Mouse (Mus musculus) bone marrow, adult 2 months (tissue): ENCODE measurements at regions not wholly inside any gene's neighbourhood (a gene's known extent, or its start where the extent isn't known, plus 50 kb on each side); places are given as distances from the start of the nearest gene placed in this dataset.

Experiments used
- H3K27ac ChIP-seq: fragments of 200-500 bp; 2 replicates; pipeline ENCODE4 v1.5.1; 2012; ENCODE audit warnings: low read depth, mild to moderate bottlenecking, control low read depth, inconsistent platforms, low read length; ENCODE audit not compliant: control insufficient read depth, poor library complexity, insufficient read depth
- H3K4me1 ChIP-seq: fragments of 200-500 bp; 2 replicates; pipeline ENCODE4 v1.6.1; 2011; ENCODE audit warnings: low read length; ENCODE audit not compliant: control insufficient read depth, insufficient read depth
- H3K4me3 ChIP-seq: fragments of 200-500 bp; replicated peaks from 2 replicates; pipeline ENCODE3; 2011; ENCODE audit warnings: mild to moderate bottlenecking, low read depth, low read length, control low read depth; ENCODE audit not compliant: control insufficient read depth
- CTCF ChIP-seq: fragments of 200-500 bp; IDR thresholded peaks from 2 replicates; pipeline ENCODE4 v1.5.1; 2011; ENCODE audit warnings: low read length, control low read depth; ENCODE audit not compliant: control insufficient read depth, insufficient read depth
- POLR2A ChIP-seq: fragments of 200-500 bp; IDR thresholded peaks from 2 replicates; pipeline ENCODE4 v1.6.1; 2011; ENCODE audit warnings: low read depth, mild to moderate bottlenecking, control low read depth, low read length, borderline replicate concordance; ENCODE audit not compliant: control insufficient read depth
- WGBS: fragments of 180-500 bp; shearing (Covaris S2); methylation state at CpG from one replicate; pipeline ENCODE4 v1.1.7; 2018; 5-methylcytosine and 5-hydroxymethylcytosine counted together

DNA sequence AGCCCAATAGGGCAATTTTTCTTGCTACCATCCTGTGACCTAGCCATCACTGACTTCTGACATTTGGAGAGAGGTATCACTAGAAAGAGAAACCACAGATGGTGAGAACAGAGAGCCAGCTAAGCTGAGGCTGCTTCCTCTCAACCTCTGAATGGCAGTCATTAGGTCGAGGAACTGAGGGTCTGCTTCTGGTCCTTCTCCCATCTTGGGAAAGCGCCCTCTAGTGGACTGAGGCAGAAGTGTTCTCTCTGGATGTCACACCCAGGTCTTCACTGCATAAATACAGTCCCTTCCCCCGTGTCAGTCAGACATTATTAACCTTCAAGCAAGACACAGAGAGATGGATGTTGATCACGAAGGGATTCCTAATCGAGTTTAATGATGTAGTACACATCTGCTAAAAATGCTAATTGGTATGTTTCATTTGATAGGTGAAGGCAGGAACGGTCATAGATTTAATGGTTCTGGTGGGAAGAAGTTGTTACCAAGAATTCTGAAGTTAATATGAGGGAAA is 326.9 kb downstream of the Mtx2 start:
- TF ChIP-seq POLR2A, result no peak
- TF ChIP-seq CTCF, result peak; percentile 72
- Histone ChIP-seq H3K4me3 (no peak overlapping the region), H3K4me1 (no peaks in the 10 kb centered on the region), H3K27ac (no peak overlapping the region)
- 28% methylated on average over 6 of the region's 6 CpGs for WGBS

DNA sequence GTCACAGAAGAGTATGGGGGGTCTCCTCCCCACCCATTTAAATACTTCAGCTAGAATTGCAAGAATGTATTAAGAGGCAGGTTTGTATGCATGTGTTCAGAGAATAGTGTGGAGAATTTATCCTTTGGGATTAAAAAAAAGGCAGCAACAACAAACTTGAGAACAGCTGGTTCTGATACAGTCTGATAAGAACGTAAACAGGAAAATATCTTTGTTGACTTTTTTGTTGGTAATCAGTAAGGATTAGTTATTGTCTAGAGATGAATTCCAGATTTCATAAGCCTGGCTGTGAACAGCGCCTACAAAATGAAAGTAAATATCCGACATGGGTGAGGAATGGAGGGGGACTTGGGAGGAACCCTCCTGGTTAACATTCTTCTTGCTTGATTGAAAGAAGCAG is 328.8 kb downstream of the Mtx2 start:
- H3K4me1 ChIP-seq, result no peaks in the 10 kb centered on the region
- H3K4me3 ChIP-seq, result no peak overlapping the region
- TF ChIP-seq CTCF (no peak), POLR2A (no peak)
- no peak overlapping the region for H3K27ac ChIP-seq
- WGBS, result 73% methylated on average over 3 of the region's 3 CpGs

DNA sequence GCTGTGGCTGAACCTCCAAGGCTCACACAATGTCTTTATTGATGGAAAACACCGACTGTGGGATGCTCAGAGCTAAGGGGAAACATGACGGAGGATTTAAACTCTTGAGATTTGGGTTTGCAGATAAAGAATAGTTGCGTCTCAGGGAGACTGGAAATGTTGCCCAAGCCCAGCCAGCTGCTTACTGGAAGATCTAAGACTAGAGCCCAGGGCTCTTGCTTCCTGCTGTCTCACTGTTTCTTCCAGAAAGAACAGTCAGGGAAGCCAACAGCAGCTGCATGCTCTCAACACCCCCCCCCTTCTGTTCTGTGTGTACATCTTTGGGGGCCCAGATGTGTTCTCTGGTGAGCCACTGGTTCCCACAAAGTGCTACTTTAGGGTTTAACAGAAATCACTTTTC is 333.0 kb downstream of the Mtx2 start:
- Histone ChIP-seq H3K4me1 (no peaks in the 10 kb centered on the region), H3K4me3 (no peak overlapping the region), H3K27ac (no peak overlapping the region)
- no peak for TF ChIP-seq POLR2A
- TF ChIP-seq CTCF, result no peak
- 66% methylated on average over 3 of the region's 3 CpGs for WGBS

DNA sequence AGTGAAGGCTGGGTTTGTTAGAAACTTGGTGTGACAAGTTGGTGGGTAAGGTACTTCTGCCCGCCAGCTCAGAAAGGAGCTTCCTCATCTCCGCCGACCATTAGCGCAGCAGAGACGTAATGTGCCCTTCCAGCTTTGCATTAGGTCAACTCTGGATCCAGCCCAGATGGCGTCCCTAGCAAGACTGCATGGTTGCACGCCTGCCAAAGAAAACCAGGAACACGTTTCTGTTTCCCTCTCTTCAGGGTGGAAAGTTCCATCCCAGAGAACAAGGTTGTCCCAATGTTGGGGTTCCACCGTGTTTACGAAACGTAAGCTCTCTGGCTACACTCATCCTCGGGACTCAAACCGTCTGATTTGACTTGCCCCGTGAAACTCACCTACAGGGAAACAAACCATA is 335.5 kb downstream of the Mtx2 start:
- TF ChIP-seq CTCF (no peak), POLR2A (no peak)
- Histone ChIP-seq H3K4me3 (no peak overlapping the region), H3K4me1 (no peaks in the 10 kb centered on the region), H3K27ac (no peak overlapping the region)
- 87% methylated on average over 14 of the region's 14 CpGs for WGBS

DNA sequence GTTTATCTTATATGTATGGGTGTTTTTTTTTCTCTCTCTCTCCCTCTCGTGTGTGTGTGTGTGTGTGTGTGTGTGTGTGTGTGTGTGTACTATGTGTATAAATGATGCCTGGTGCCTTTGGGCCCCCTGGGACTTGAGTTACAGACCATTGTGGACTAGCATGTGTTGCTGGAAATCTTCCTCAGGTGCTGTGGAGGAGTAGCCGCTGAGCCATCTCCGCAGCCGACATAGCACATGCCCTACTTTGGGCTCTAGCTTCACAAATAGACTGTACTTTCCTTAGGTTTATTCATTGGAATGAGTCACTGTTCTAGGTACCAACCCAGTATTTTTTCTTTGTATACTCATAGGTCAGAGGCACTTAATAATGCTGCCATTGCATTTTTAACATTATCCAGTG is 339.4 kb downstream of the Mtx2 start:
- H3K27ac ChIP-seq, result no peak overlapping the region
- H3K4me1 ChIP-seq, result no peaks in the 10 kb centered on the region
- TF ChIP-seq POLR2A (no peak), CTCF (no peak)
- no peak overlapping the region for H3K4me3 ChIP-seq
- WGBS, result 75% methylated on average over 4 of the region's 4 CpGs

DNA sequence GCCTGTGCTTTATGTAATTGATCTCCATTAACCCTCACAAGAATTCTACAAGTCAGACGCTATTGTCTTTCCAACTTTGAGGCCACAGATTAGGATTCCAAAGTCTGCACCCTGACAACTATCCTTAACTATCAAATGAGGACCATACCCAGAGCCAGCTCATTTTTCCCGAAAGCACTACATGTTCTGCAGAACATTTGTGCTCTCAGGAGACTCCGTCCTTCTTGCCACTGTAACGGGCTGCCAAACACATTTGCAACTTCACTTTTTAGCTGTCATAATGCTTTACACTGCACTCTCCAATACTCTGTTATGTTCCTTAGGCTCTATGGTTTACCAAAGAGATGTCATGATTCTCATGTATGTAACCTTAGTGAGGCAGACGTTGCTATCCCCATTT is 350.7 kb downstream of the Mtx2 start:
- H3K4me3 ChIP-seq, result no peak overlapping the region
- H3K27ac ChIP-seq, result no peak overlapping the region
- H3K4me1 ChIP-seq, result no peaks in the 10 kb centered on the region
- WGBS, result 77% methylated on average over 5 of the region's 5 CpGs
- no peak for TF ChIP-seq POLR2A
- TF ChIP-seq CTCF, result no peak

DNA sequence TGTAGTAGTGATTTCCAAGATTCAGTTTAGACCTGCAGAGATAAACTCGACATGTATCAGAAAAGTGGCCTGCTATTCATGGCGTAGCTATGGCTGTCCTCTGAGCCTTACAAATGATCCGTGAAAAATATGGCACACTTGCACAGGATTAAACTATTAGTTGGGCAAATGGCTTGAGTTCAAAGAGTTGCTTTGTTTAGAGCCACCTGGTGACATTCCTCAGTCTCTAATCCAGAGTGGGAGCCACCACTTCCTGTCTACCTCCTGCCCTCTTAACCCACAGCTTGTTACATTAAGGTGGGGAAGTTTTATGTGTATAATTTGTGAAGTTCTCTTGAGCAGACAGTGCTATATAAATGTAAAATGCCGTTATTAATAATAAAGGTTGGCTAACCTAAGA is 357.7 kb downstream of the Mtx2 start:
- Histone ChIP-seq H3K4me1 (no peaks in the 10 kb centered on the region), H3K27ac (no peak overlapping the region), H3K4me3 (no peak overlapping the region)
- 71% methylated on average over 4 of the region's 4 CpGs for WGBS
- TF ChIP-seq CTCF (no peak), POLR2A (no peak)

DNA sequence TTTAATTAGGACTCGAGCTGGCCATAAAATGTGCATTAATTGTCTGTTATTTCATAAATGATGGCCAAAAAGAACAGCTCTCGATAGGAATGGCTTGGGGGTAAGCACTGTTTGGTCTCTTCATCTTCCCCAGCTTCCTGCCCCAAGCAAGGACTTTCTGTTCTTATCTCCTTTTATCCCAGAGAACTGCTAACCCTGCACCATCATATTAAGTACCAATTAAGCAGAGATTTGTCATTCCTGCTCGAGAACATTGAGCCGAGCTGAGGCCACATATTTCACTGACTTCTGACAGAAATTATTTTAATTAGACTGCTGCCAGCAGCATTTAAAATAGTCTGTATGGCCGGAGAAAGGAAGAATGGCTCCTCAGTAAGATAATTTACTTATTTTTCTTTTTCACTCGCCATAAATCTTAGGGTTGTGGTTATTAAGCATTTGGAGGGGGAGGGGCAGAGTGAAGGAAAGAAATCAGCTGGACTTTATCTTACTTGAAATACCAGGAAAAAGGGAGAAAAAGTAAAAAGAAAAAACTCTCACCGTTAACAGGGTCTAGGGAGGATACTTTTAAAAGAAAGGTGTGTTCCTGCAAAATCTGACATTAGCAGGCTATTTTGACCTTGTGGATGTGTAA is 377.1 kb downstream of the Mtx2 start:
- TF ChIP-seq POLR2A, result no peak
- TF ChIP-seq CTCF, result no peak

More for the DNA sequence above, 377.1 kb downstream of the Mtx2 start:
- no peak overlapping the region for H3K27ac ChIP-seq
- 64% methylated on average over 7 of the region's 7 CpGs for WGBS
- no peaks in the 10 kb centered on the region for H3K4me1 ChIP-seq
- no peak overlapping the region for H3K4me3 ChIP-seq
